Comparison of ENCODE assay signal across 11 mouse cellular contexts in the genomic region with DNA sequence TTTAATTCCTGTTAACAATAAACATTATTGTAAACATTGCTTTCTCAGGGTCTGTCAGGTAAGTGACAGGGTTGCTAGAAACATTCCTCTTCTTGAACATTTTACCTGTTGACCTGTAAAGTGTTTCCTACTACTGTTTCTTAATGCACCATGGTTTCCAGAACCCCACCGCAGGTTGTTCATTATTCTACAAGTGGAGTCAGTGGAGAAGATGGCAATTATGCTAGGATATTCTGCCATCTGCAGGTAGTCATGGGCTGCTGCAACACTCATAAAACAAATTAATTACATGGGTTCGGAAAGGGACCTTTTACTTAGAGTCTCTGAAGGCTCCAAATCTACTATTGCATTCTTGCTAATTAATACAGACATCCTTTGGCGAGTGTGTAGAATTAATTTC.
DNase-seq lines count a peak whose midpoint lies in the region; ATAC-seq and TF ChIP-seq lines count a peak whose summit lies in the region.
"Had no signal": no experiment of that assay in that cellular context is flagged by ENCODE, and none has a peak within 500 bp of the region (broad histone marks: within the 10 kb centered on the region; RNA-seq: fewer than 3 reads in every experiment).

No protein-coding gene starts in this region.

- no peak for DNase-seq in gastrocnemius, adult 2 months
- DNase-seq in gastrocnemius, postnatal 36 days: no peak
- DNase-seq in lung, embryonic 14.5 days: peak; percentile 76
- DNase-seq in lung, adult 2 months: no peak
- peak; percentile 69 for DNase-seq in embryo, embryonic 10.5 days (ENCODE audit: low spot score)
- peak; percentile 70 for DNase-seq in midbrain, postnatal 0 days (ENCODE audit: low spot score)
- no peak for DNase-seq in thymus, postnatal 10 days (ENCODE audit: low spot score in 2 of 2)
- no peak for DNase-seq in thymus, postnatal 36 days

- TF ChIP-seq POLR2A in lung, adult 2 months (IDR thresholded peaks at IDR 0.05; ENCODE audit: borderline replicate concordance, extremely low read depth, low read depth, low read length): no peak

- no peaks in the 10 kb centered on the region for H3K9me3 ChIP-seq in lung, embryonic 14.5 days (ENCODE audit: low read depth, low read length)
- no peaks in the 10 kb centered on the region for H3K9me3 ChIP-seq in midbrain, postnatal 0 days (ENCODE audit: low read length)
- H3K9me3 ChIP-seq: embryonic facial prominence, embryonic 13.5 days; limb, embryonic 12.5 days; stomach, embryonic 15.5 days had no signal

- TF ChIP-seq CTCF in gastrocnemius, adult 2 months (IDR thresholded peaks at IDR 0.05): peak; percentile 69
- TF ChIP-seq CTCF in lung, embryonic 14.5 days (IDR thresholded peaks at IDR 0.05; ENCODE audit: low read depth): peak; percentile 67
- TF ChIP-seq CTCF in lung, adult 2 months (IDR thresholded peaks at IDR 0.05; ENCODE audit: insufficient read depth, low read length): no peak
- TF ChIP-seq CTCF in midbrain, postnatal 0 days (IDR thresholded peaks at IDR 0.05): peak; percentile 83

- 28% methylated on average over 3 of the region's 3 CpGs for WGBS in lung, embryonic 14.5 days
- 30% methylated on average over 3 of the region's 3 CpGs for WGBS in lung, adult 2 months
- 25% methylated on average over 3 of the region's 3 CpGs for WGBS in midbrain, postnatal 0 days

- no peak overlapping the region for H3K4me2 ChIP-seq in lung, embryonic 14.5 days
- H3K4me2 ChIP-seq in midbrain, postnatal 0 days (ENCODE audit: low read depth, low read length, poor library complexity, severe bottlenecking): no peak overlapping the region
- H3K4me2 ChIP-seq: embryonic facial prominence, embryonic 13.5 days; limb, embryonic 12.5 days; stomach, embryonic 15.5 days had no signal

- no peaks in the 10 kb centered on the region for H3K36me3 ChIP-seq in lung, embryonic 14.5 days (ENCODE audit: insufficient read depth)
- no peaks in the 10 kb centered on the region for H3K36me3 ChIP-seq in midbrain, postnatal 0 days (ENCODE audit: insufficient read depth, low read length)
- H3K36me3 ChIP-seq: embryonic facial prominence, embryonic 13.5 days; limb, embryonic 12.5 days; stomach, embryonic 15.5 days had no signal

- H3K27me3 ChIP-seq in lung, embryonic 14.5 days (ENCODE audit: insufficient read depth, low read length): no peaks in the 10 kb centered on the region
- H3K27me3 ChIP-seq in midbrain, postnatal 0 days (ENCODE audit: insufficient read depth, low read length): no peaks in the 10 kb centered on the region
- H3K27me3 ChIP-seq: embryonic facial prominence, embryonic 13.5 days; limb, embryonic 12.5 days; stomach, embryonic 15.5 days had no signal

- H3K9ac ChIP-seq in lung, embryonic 14.5 days: no peak overlapping the region
- H3K9ac ChIP-seq in midbrain, postnatal 0 days (replicated peaks; ENCODE audit: low read length, poor library complexity, severe bottlenecking): no peak overlapping the region
- H3K9ac ChIP-seq: embryonic facial prominence, embryonic 13.5 days; limb, embryonic 12.5 days; stomach, embryonic 15.5 days had no signal

- no peaks in the 10 kb centered on the region for H3K4me1 ChIP-seq in lung, embryonic 14.5 days (ENCODE audit: insufficient read depth)
- no peaks in the 10 kb centered on the region for H3K4me1 ChIP-seq in lung, adult 2 months (ENCODE audit: control insufficient read depth, insufficient read depth, low read length)
- H3K4me1 ChIP-seq in midbrain, postnatal 0 days (ENCODE audit: insufficient read depth, low read length): no peaks in the 10 kb centered on the region
- H3K4me1 ChIP-seq: embryonic facial prominence, embryonic 13.5 days; limb, embryonic 12.5 days; stomach, embryonic 15.5 days had no signal

- no peak for ATAC-seq in lung, embryonic 14.5 days (ENCODE audit: insufficient read depth)
- no peak; the same call in 1 of the 2 replicates for ATAC-seq in midbrain, postnatal 0 days (ENCODE audit: low FRiP score)

- H3K27ac ChIP-seq in gastrocnemius, adult 2 months: no peak overlapping the region
- H3K27ac ChIP-seq in lung, embryonic 14.5 days (ENCODE audit: low read depth): no peak overlapping the region
- H3K27ac ChIP-seq in midbrain, postnatal 0 days (ENCODE audit: low read depth, low read length): no peak overlapping the region
- H3K27ac ChIP-seq: embryonic facial prominence, embryonic 13.5 days; limb, embryonic 12.5 days; stomach, embryonic 15.5 days had no signal

- H3K4me3 ChIP-seq in gastrocnemius, adult 2 months: no peak overlapping the region
- no peak overlapping the region for H3K4me3 ChIP-seq in lung, embryonic 14.5 days (ENCODE audit: low read depth, low read length)
- no peak overlapping the region for H3K4me3 ChIP-seq in lung, adult 2 months (replicated peaks; ENCODE audit: extremely low read depth, low read depth, low read length)
- H3K4me3 ChIP-seq in midbrain, postnatal 0 days (ENCODE audit: low read depth, low read length): no peak overlapping the region
- H3K4me3 ChIP-seq: embryonic facial prominence, embryonic 13.5 days; limb, embryonic 12.5 days; stomach, embryonic 15.5 days had no signal

- intact Hi-C loops in gastrocnemius, adult 2 months (cut with DNase I): loop anchor here (2.0 to 10.0 kb wide), 2 partner anchors 352 to 734 kb away; no protein-coding TSS in a partner anchor
- intact Hi-C loops in gastrocnemius, postnatal 36 days (cut with DNase I): loop anchor here (5.0 to 10.0 kb wide), 2 partner anchors 352 to 734 kb away; no protein-coding TSS in a partner anchor

Comparison
In these comparisons a context has a peak if more than half of its experiments do, and no peak if none do; other contexts are left out.
1. DNase-seq: peak in lung, embryonic 14.5 days (single experiment), embryo, embryonic 10.5 days (single experiment) and midbrain, postnatal 0 days (single experiment); none in gastrocnemius, adult 2 months (single experiment), gastrocnemius, postnatal 36 days (0 of 2), lung, adult 2 months (single experiment), thymus, postnatal 10 days (0 of 2) and thymus, postnatal 36 days (0 of 2).